Mouse (Mus musculus): ENCODE measurements around the gene Pbxip1.
"Not testable (repeated sequence)": the region's sequence is repeated elsewhere in the genome, so short reads cannot be mapped to it uniquely, and the experiment has no call there.

Pbxip1 gene

GRCm38 (mm10) chr3:89409701-89410100 is 26.8 kb upstream of the Pbxip1 start:
- no peak for DNase-seq (ENCODE audit: low spot score in 2 of 2)

GRCm38 (mm10) chr3:89410864-89411263 is 25.6 kb upstream of the Pbxip1 start:
- no peak for DNase-seq (ENCODE audit: low spot score in 2 of 2)

DNA sequence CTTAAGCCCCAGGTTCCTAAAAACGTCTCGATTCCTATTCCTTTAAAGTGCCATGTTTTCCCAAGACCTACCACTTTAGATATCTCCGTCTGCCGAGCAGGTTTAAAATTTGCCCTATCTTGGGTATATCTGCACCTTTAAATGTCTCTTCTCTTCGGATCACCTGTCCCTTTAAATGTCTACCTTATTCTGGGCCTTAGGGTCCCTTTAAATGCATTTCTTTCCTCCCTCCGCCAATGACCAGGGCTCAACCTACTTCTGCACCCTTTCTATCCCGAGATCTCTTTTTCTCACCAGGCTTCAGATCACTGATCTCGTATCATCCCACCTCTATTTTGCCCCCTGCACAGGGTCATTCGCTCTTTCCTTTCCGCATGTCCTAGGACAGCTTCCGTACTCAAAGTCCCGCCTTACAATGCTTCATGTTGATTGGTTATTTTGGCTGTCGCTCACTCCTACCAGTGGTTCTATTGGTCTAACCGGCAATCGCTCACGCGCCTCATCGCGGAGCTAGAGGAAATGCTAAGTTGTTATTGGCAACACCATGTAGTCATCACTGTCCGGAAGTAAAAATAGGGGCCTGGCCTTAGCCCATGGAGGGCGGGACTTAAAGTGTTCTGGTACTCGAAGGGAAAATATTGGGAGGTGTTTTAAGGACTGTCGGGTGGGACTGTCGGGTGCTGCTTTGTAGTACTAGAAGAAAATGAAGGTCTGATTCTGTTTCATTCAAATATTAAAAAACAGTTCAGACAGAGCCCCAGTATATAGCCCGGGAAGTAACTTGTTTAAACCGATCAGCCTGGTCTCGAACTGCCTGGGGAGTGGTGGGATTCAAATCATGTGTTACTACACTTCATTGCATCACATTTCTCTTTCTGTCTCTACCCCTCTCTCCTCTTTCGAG is 24.8 kb upstream of the Pbxip1 start, which contains the start of gene Flad1:
Gene Flad1, minus strand, starts transcription at position 381 of the 904 bp plus-strand sequence.
- peak; percentile 99 for DNase-seq (ENCODE audit: low spot score in 2 of 2)

DNA sequence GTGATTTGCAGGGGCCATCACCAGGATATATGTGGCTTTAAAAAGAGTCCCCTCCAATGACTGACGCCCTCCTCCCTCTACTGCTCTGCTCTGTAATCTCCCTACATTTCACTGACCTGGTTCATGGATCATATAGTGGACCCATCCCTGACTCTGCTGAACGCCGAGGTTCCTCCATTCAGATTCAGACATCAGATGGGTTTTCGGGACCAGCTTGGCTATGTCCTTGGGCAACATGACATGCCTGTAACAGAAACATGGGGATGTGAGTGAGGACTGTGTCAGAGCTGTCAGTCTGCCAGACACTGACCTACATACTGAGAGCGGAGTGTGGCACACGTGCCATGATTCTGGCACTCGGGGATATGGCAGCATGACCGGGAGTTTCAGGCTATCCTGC is 20.3 kb upstream of the Pbxip1 start:
- no peak for DNase-seq (ENCODE audit: low spot score in 2 of 2)

DNA sequence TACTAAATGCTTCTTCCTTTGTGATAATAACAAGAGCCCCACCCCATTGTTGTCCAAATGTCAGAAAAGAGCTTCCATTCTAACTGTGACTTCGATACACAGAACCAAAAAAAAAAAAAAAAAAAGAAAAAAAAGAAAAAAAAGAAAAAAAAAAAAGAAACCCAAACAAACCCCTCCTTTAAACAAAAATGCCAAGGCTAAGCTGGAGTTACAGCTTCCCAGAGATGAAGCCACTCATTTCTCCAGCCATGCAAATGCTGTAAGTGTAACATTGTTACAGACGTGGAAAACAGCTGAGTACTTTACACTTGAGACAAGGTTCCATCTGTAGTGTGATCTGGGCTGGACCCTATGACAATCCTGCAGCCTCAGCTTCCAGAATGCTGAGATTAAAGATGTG is 19.4 kb upstream of the Pbxip1 start:
- no peak for DNase-seq (ENCODE audit: low spot score in 2 of 2)

DNA sequence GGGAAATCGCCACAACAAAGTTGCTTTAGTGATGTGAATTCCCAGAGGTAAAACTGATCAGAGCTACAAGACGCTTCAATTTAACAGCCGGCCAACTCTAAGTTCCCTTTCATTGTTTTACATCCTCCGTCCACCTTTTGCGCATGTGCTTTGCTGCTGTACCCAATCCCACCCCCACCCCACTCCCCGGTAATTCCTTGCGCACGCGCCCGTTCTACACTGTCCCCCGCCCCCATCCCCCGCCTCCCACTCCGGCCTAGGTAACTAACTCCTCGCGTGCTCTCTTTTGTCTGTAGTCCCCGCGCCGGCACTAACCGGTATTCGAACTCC is 18.7 kb upstream of the Pbxip1 start:
- DNase-seq (ENCODE audit: low spot score in 2 of 2): no peak

GRCm38 (mm10) chr3:89418170-89418860 is 18.2 kb upstream of the Pbxip1 start, which contains the start of the genes Cks1b and Shc1:
Cks1b (minus strand) TSS chr3:89418383.
Shc1 (plus strand) TSS chr3:89418443.
- DNase-seq (ENCODE audit: low spot score in 2 of 2): peak; percentile 92 to 96

- peak in 1 of 2 experiments; percentile 50 for DNase-seq (ENCODE audit: low spot score in 2 of 2)
Observed at GRCm38 (mm10) chr3:89418861-89419250, 17.6 kb upstream of the Pbxip1 start.

- no peak for DNase-seq (ENCODE audit: low spot score in 2 of 2)
Observed at GRCm38 (mm10) chr3:89419571-89419970, 16.9 kb upstream of the Pbxip1 start.

- no peak for DNase-seq (ENCODE audit: low spot score in 2 of 2)
Observed at GRCm38 (mm10) chr3:89419981-89420380, 16.5 kb upstream of the Pbxip1 start.

DNA sequence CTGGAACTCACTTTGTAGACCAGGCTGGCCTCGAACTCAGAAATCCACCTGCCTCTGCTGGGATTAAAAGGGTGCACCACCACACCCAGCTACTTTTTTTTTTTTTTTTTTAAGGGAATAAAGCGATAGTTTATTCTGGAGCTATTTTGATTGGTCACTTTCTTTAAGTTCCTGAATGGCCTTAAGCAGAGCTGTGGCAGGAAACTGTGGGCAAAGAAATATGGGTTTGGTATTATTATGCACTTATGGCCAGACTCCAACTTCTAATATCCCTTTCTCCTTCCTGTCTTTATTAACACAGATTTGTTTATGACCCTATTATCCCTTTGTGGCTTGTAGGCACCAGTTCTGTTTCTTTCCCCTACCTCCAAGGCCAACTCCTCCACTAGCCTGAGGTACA is 16.1 kb upstream of the Pbxip1 start:
- no peak for DNase-seq (ENCODE audit: low spot score in 2 of 2)

DNA sequence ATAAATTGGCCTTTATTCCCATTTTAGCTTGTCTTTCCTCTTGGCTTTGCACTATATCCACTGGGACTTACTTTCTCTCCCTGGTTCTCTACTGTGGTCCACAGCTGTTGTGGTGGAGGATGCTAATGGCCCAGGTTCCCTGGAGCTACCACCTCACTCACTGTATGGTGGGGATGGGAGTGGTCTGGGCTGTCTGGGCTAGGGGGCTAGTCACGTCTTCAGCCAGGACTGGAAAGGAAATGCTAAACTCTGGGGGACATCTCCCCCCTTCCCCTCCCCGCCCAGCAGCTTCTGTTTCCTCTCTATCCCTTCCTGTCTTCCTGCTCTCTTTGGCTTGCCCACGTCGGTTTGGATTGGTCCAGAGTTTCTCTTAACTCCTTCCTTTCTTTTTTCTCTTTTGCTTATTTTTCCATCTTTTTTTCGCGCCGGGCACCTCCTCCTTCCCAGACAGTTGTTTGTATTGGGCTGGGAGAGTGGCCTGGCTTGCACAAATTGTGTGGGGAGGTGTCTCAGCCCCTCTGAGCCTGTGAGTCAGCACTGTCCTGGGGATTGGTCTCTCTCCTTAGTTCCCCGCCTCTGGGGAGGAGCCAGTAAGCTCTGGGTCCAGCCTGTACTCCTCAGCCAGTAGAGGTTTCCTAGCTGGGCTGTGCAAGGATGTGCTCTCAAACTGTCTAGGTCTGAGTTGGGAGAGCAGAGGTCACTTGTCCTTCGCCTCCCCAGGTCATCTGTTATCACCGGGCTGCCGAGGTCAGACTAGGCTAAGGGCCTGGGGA is 15.3 kb upstream of the Pbxip1 start:
- peak; percentile 62 to 70 for DNase-seq (ENCODE audit: low spot score in 2 of 2)

DNA sequence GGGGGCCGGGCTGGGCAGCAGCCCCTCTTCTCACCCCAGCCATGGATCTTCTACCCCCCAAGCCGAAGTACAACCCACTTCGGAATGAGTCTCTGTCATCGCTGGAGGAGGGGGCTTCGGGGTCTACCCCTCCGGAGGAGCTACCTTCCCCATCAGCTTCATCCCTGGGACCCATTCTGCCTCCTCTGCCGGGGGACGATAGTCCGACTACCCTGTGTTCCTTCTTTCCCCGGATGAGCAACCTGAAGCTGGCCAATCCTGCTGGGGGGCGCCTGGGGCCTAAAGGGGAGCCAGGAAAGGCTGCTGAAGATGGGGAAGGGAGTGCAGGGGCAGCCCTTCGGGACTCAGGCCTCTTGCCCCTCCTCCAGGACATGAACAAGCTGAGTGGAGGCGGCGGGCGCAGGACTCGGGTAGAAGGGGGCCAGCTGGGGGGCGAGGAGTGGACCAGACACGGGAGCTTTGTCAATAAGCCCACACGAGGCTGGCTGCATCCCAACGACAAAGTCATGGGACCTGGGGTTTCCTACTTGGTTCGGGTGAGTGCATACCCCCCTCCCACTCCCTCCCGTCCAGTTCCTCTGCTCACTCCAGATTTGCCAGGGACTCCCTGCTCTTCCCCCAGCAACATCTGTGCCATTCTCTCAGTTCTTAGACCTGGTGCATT is 14.6 kb upstream of the Pbxip1 start:
- DNase-seq (ENCODE audit: low spot score in 2 of 2): no peak

GRCm38 (mm10) chr3:89422556-89423205 is 13.8 kb upstream of the Pbxip1 start:
- DNase-seq (ENCODE audit: low spot score in 2 of 2): no peak

- no peak for DNase-seq (ENCODE audit: low spot score in 2 of 2)
Observed at GRCm38 (mm10) chr3:89424416-89425140, 11.9 kb upstream of the Pbxip1 start.

DNA sequence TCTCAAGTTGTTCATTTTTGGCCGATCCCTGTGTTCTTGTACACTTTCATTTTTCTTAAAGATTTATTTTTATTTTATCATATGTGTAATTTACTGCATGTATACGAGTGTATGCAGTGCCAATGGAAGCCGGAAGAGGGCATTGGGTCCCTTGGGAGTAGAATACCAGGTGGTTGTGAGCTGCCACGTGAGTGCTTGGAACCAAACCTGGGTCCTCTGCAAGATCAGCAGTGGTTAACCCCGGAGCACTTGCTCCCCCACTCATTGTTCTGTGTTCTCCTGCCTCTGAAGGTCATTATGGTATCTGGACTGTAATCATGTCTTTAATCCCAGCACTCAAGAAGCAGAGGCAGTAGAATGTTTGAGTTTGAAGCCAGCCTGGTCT is 11.4 kb upstream of the Pbxip1 start:
- no peak for DNase-seq (ENCODE audit: low spot score in 2 of 2)

DNA sequence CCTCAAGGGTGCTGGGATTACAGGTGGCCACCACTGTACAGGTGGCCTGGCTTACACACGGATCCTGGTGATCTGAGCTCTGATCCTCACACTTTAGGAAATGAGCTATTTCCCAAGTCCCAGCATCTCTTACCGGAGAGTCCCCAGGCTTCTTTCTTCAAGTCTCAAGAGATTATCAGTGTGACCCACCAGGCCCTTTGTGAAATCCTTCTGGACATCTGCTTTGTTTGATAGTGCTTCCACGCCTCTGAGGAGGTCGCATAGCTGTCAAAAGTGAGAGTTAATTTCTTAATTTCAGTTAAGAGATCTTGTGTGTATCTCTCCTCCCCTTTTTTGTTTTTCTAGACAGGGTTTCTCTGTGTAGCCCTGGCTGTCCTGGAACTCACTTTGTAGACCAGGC is 10.6 kb upstream of the Pbxip1 start:
- DNase-seq (ENCODE audit: low spot score in 2 of 2): no peak

DNA sequence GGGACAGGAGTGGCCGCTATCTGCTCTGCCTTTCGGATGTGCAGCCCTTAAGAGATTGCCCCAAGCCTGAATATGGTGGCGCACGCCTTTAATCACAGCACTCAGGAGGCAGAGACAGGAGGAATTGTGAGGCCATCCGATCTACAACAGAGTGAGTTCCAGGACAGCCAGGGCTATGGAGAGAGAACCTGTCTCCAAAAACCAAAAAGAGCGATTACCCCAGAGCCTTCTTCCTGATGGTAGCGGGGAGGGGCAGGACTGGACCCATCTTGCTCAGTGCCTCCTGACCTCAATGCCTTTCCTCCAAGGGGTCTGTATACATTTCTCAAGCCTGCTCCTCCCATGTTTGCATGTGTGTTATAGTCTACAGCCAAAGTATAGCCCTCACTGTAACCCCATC is 7.5 kb upstream of the Pbxip1 start:
- not testable (repeated sequence) for DNase-seq (ENCODE audit: low spot score in 2 of 2)

GRCm38 (mm10) chr3:89430171-89431159 is 6.0 kb upstream of the Pbxip1 start, which contains the start of gene Pygo2:
Pygo2 (plus strand) TSS chr3:89430214.
- DNase-seq (ENCODE audit: low spot score in 2 of 2): peak; percentile 94 to 95

Data from frontal cortex, postnatal 10 days (tissue).